Mouse (Mus musculus): ENCODE results near the gene Acta2.

DNA sequence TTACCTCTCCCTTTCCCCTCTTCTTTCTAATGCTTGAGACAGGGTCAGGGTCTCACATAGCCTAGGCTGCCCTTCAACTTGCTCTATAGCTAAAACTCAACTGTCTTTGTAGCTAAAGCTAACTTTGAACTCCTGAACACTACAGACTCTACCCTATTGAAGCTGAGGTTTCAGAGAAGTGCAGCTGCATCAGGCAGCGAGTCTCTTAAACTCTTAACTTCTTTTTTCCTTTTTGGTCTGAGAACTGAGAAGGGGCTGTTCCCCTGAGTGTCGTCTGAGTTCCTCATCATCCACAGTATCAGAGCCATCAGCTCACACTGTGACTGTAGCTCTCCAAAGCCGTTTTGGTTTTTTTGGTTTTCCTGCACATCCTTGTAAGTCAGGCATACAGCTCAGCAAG is 37.6 kb downstream of the Acta2 start:
- TF ChIP-seq CTCF (IDR thresholded peaks at IDR 0.05; ENCODE audit: low read depth): no peak
- TF ChIP-seq EP300 (optimal IDR thresholded peaks at IDR 0.05): no peak
